Mouse (Mus musculus) B cell, adult 2 months (primary cell): Measurements from ENCODE around the gene Efna4.

Experiments
- DNase-seq, 2 experiments: peaks; one replicate each; pipeline ENCODE4 v3.0.0; 2022

The Efna4 gene

GRCm38 (mm10) chr3:89328623-89329022 lies 9.2 kb downstream of the Efna4 start:
- no peak for DNase-seq

GRCm38 (mm10) chr3:89327371-89327870 lies 10.4 kb downstream of the Efna4 start:
- DNase-seq, result no peak

GRCm38 (mm10) chr3:89325882-89326281 lies 11.9 kb downstream of the Efna4 start:
- DNase-seq, result no peak

GRCm38 (mm10) chr3:89322514-89323165 lies 15.2 kb downstream of the Efna4 start, which contains the start of gene Efna3:
Gene Efna3, minus strand, starts transcription at chr3:89322965.
- peak; percentile 56 to 59 for DNase-seq

GRCm38 (mm10) chr3:89322131-89322500 lies 15.7 kb downstream of the Efna4 start:
- DNase-seq, result no peak

- DNase-seq, result peak; percentile 56 to 57
Measured at GRCm38 (mm10) chr3:89321183-89322130, 16.4 kb downstream of the Efna4 start.

- DNase-seq, result peak; percentile 29 to 32
Measured at GRCm38 (mm10) chr3:89320581-89321182, 17.1 kb downstream of the Efna4 start.

- peak; percentile 43 to 45 for DNase-seq
Measured at GRCm38 (mm10) chr3:89319591-89320350, 18.1 kb downstream of the Efna4 start.

- peak in 1 of 2 experiments; percentile 17 for DNase-seq
Measured at GRCm38 (mm10) chr3:89318971-89319590, 18.7 kb downstream of the Efna4 start.

GRCm38 (mm10) chr3:89318316-89318715 lies 19.5 kb downstream of the Efna4 start:
- DNase-seq, result no peak

- no peak for DNase-seq
Measured at GRCm38 (mm10) chr3:89317246-89317645, 20.6 kb downstream of the Efna4 start.

GRCm38 (mm10) chr3:89316833-89317232 lies 21.0 kb downstream of the Efna4 start:
- DNase-seq, result peak; percentile 71 to 77

- peak; percentile 21 to 23 for DNase-seq
Measured at GRCm38 (mm10) chr3:89315930-89316831, 21.6 kb downstream of the Efna4 start.

GRCm38 (mm10) chr3:89315195-89315929 lies 22.5 kb downstream of the Efna4 start:
- peak; percentile 79 for DNase-seq

GRCm38 (mm10) chr3:89314791-89315190 lies 23.0 kb downstream of the Efna4 start:
- no peak for DNase-seq

- DNase-seq, result no peak
Measured at GRCm38 (mm10) chr3:89314340-89314739, 23.5 kb downstream of the Efna4 start.

GRCm38 (mm10) chr3:89308089-89308488 lies 29.7 kb downstream of the Efna4 start:
- DNase-seq, result peak; percentile 71 to 73

- no peak for DNase-seq
Measured at GRCm38 (mm10) chr3:89305551-89306325, 32.1 kb downstream of the Efna4 start.

- no peak for DNase-seq
Measured at GRCm38 (mm10) chr3:89305105-89305504, 32.7 kb downstream of the Efna4 start.
